Mouse (Mus musculus) right cerebral cortex, adult 18-20 months (tissue): ENCODE results near the gene Gm6358.
"Not testable (repeated sequence)": the region's sequence is repeated elsewhere in the genome, so short reads cannot be mapped to it uniquely, and the experiment has no call there.

Source experiments
- DNase-seq: peaks from one replicate; pipeline ENCODE4 v3.0.0; 2022; ENCODE audit warnings: mixed read lengths

Gm6358 gene

DNA sequence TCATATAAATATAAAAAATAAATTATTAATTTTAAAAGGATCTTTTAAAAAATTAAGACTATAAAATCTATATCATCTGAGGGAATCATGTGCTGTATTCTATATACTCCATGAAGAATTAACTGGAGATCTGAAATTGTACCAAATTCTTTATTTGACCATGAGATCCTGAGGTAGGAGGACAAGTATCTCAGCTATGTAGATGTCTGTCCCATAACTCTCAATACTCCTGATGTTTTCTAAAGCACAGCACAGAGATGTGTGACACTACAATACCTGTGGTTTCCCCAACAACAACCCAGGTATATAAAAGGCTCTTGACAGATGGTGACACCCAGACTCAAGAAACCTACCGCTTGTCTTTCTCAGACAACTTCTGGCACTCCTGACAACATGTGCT is at the start of gene Gm6358:
TSS of gene Gm6358 (plus strand) at position 301 of the 400 bp plus-strand sequence.
- no peak for DNase-seq

DNA sequence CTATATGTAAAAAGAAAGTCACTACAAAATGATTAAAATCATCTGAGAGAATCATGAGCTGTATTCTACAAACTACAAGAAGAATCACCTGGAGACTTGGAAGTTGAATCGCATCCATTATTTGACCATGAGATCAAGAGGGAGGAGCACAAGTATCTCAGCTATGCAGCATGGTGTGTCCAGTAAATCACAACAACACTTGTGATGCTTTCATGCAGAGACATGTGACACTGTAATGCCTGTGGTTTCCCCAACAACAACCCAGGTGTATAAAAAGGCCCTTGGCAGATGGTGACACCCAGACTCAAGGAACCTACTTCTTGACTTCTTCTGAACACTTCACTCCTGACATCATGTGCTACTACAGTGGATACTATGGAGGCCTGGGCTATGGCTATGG is 10.1 kb downstream of the Gm6358 start, which contains the start of gene Gm10061:
TSS of gene Gm10061 (plus strand) at position 301 of the 400 bp plus-strand sequence.
- no peak for DNase-seq

DNA sequence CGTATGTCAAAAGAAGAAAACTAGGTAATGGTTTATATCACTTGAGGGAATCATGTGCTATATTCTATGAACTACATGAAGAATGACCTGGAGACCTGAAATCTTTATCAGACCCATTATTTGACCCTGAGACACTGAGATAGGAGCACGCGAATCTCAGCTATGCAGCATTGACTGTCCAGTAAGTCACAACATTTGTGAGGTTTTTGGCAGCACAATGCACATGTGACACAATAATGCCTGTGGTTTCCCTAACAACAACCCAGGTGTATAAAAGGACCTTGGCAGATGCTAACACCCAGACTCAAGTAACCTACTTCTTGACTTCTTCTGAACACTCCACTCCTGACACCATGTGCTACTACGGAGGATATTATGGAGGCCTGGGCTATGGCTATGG is 17.0 kb downstream of the Gm6358 start, which contains the start of gene Gm9789:
TSS of gene Gm9789 (plus strand) at position 301 of the 400 bp plus-strand sequence.
- no peak for DNase-seq

DNA sequence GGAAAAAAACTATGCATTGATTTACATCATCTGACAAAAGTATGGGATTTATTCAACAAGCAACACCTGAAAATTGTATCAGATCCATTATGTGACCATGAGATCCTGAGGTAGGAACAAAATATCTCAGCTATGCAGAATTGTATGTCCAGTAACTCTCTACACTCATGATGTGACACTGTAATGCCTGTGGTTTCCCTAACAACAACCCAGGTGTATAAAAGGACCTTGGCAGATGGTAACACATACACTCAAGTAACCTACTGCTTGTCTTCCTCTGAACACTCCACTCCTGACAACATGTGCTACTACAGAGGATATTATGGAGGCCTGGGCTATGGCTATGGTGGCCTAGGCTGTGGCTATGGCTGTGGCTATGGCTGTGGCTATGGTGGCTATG is 28.5 kb downstream of the Gm6358 start, which contains the start of gene Gm7735:
TSS of gene Gm7735 (plus strand) at position 301 of the 400 bp plus-strand sequence.
- not testable (repeated sequence) for DNase-seq

DNA sequence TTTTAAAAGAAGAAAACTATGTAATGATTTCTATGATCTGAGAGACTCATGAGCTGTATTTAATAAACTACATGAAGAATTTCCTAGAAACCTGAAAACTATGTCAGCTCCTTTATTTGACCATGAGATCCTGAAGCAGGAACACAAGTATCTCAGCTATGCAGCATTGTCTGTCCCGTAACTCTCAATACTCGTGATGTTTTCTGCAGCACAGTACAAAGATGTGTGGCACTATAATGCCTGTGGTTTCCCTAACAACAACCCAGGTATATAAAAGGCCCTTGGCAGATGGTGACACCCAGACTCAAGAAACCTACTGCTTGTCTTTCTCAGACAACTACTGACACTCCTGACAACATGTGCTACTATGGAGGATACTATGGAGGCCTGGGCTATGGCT is 33.8 kb downstream of the Gm6358 start, which contains the start of gene 1110057P08Rik:
TSS of gene 1110057P08Rik (plus strand) at position 301 of the 400 bp plus-strand sequence.
- DNase-seq = no peak

DNA sequence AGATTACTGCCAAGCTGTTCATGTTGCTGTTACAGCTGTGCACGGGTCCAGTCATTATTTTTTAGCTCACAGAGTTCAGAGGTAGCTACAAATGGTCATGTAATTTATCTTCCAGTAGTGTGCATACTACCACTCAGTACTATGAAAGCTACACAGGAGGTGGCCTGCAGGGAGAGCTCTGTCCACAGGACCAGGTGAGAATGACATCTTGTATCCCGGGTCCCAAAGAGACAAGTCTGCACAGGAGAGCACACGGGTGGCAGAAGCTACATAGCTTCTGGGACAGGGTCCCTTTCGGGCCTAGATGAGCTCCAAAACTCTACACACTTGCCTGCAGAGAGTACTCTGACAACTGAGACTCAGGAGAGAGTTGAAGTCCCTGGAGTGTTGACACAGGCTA is 48.0 kb downstream of the Gm6358 start:
- DNase-seq = no peak
